Mouse (Mus musculus): Measurements from ENCODE around the gene Capn5. TPM values are rescaled to one million over a fixed set of nuclear protein-coding genes. Genes with fewer than 3 reads are reported as not detected.

Capn5 gene
- polyA plus RNA-seq (2012; rRNA removed), result 42.3 and 42.5 TPM in 2 replicates

GRCm38 (mm10) chr7:98177929-98178559, at the start of gene Capn5:
TSS of gene Capn5 (minus strand) at chr7:98178274.

GRCm38 (mm10) chr7:98199381-98199780, 21.3 kb upstream of the Capn5 start, which contains the start of gene B3gnt6:
TSS of gene B3gnt6 (minus strand) at chr7:98199481.

GRCm38 (mm10) chr7:98145402-98145801, 32.7 kb downstream of the Capn5 start, which contains the start of gene Omp:
TSS of gene Omp (minus strand) at chr7:98145502.

GRCm38 (mm10) chr7:98119179-98119960, 58.7 kb downstream of the Capn5 start, which contains the start of gene Myo7a:
TSS of gene Myo7a (minus strand) at chr7:98119524.

Other genes starting within 250 kb of the Capn5 start
- gene Myo7a, start 58.8 kb downstream of the Capn5 start, polyA plus RNA-seq (2012; rRNA removed), result 5.0 and 6.3 TPM in 2 replicates
- gene Omp, start 32.8 kb downstream of the Capn5 start, polyA plus RNA-seq (2012; rRNA removed), result 3.0 and 3.7 TPM in 2 replicates
- gene B3gnt6, start 21.2 kb upstream of the Capn5 start, polyA plus RNA-seq (2012; rRNA removed), result 0.28 and 0.38 TPM in 2 replicates
- 1.4 and 1.7 TPM in 2 replicates for gene Acer3, start 142.9 kb upstream of the Capn5 start, polyA plus RNA-seq (2012; rRNA removed)
- 42.7 and 45.1 TPM in 2 replicates for gene Tsku, start 183.1 kb upstream of the Capn5 start, polyA plus RNA-seq (2012; rRNA removed)

Measured in stomach, adult 2 months (tissue).